Comparison of ENCODE assay signal across 7 mouse cellular contexts in genomic region chr14:32856681-32857328, GRCm38 (mm10). TPM values are rescaled to one million over a fixed set of nuclear protein-coding genes. Genes with fewer than 3 reads are reported as not detected.
DNase-seq lines count a peak whose midpoint lies in the region; ATAC-seq lines count a peak whose summit lies in the region.

Vstm4 (plus strand) TSS chr14:32856756.

- WGBS in forebrain, embryonic 10.5 days: under 1% methylated on average over 67 of the region's 68 CpGs
- under 1% methylated on average over 67 of the region's 68 CpGs for WGBS in heart, embryonic 13.5 days
- WGBS in kidney, embryonic 16.5 days: under 1% methylated on average over 42 of the region's 68 CpGs
- WGBS in liver, embryonic 13.5 days (ENCODE audit: insufficient replicate concordance): 3% methylated on average over 61 of the region's 68 CpGs
- under 1% methylated on average over 61 of the region's 68 CpGs for WGBS in neural tube, embryonic 15.5 days

- H3K9ac ChIP-seq in heart, embryonic 13.5 days: peak within 1 kb of the TSS; percentile 88
- peak within 1 kb of the TSS; percentile 74 for H3K9ac ChIP-seq in kidney, embryonic 16.5 days (replicated peaks; ENCODE audit: low read length)
- peak within 1 kb of the TSS; percentile 50 for H3K9ac ChIP-seq in liver, embryonic 13.5 days
- peak within 1 kb of the TSS; percentile 64 for H3K9ac ChIP-seq in neural tube, embryonic 15.5 days (replicated peaks)

- peaks cover 41% of the 10 kb centered on the region for H3K27me3 ChIP-seq in forebrain, embryonic 10.5 days (ENCODE audit: poor library complexity, severe bottlenecking)
- peaks cover 6% of the 10 kb centered on the region; the same call in 1 of the 2 replicates for H3K27me3 ChIP-seq in heart, embryonic 13.5 days (replicated peaks)
- H3K27me3 ChIP-seq in kidney, embryonic 16.5 days (ENCODE audit: insufficient read depth, low read length): peaks cover 12% of the 10 kb centered on the region; the same call in 1 of the 2 replicates
- H3K27me3 ChIP-seq in liver, embryonic 13.5 days: peaks cover 42% of the 10 kb centered on the region
- H3K27me3 ChIP-seq in neural tube, embryonic 15.5 days (replicated peaks): peaks cover 24% of the 10 kb centered on the region

- no peaks in the 10 kb centered on the region for H3K36me3 ChIP-seq in forebrain, embryonic 10.5 days (replicated peaks)
- no peaks in the 10 kb centered on the region for H3K36me3 ChIP-seq in heart, embryonic 13.5 days
- no peaks in the 10 kb centered on the region for H3K36me3 ChIP-seq in kidney, embryonic 16.5 days (ENCODE audit: insufficient read depth, low read length)
- H3K36me3 ChIP-seq in liver, embryonic 13.5 days: no peaks in the 10 kb centered on the region
- no peaks in the 10 kb centered on the region for H3K36me3 ChIP-seq in neural tube, embryonic 15.5 days

- H3K4me3 ChIP-seq in forebrain, embryonic 10.5 days: peak within 1 kb of the TSS; percentile 66
- peak within 1 kb of the TSS; percentile 71 for H3K4me3 ChIP-seq in heart, embryonic 13.5 days
- peak within 1 kb of the TSS; percentile 61 for H3K4me3 ChIP-seq in kidney, embryonic 16.5 days (ENCODE audit: low read length)
- H3K4me3 ChIP-seq in liver, embryonic 13.5 days (replicated peaks): peak within 1 kb of the TSS; percentile 52
- H3K4me3 ChIP-seq in neural tube, embryonic 15.5 days (replicated peaks): peak within 1 kb of the TSS; percentile 52

- peak within 1 kb of the TSS; percentile 81 for H3K4me2 ChIP-seq in heart, embryonic 13.5 days
- H3K4me2 ChIP-seq in kidney, embryonic 16.5 days (replicated peaks; ENCODE audit: low read depth, low read length): peak within 1 kb of the TSS; percentile 75
- peak within 1 kb of the TSS; percentile 58 for H3K4me2 ChIP-seq in liver, embryonic 13.5 days
- H3K4me2 ChIP-seq in neural tube, embryonic 15.5 days: peak within 1 kb of the TSS; percentile 96

- H3K4me1 ChIP-seq in forebrain, embryonic 10.5 days: peaks cover 32% of the 10 kb centered on the region
- peaks cover 51% of the 10 kb centered on the region for H3K4me1 ChIP-seq in heart, embryonic 13.5 days
- peaks cover 44% of the 10 kb centered on the region for H3K4me1 ChIP-seq in kidney, embryonic 16.5 days (ENCODE audit: insufficient read depth, low read length)
- peaks cover 4% of the 10 kb centered on the region; the same call in 1 of the 2 replicates for H3K4me1 ChIP-seq in liver, embryonic 13.5 days (replicated peaks)
- H3K4me1 ChIP-seq in neural tube, embryonic 15.5 days: peaks cover 35% of the 10 kb centered on the region

- peak within 1 kb of the TSS; percentile 83 for H3K27ac ChIP-seq in forebrain, embryonic 10.5 days
- H3K27ac ChIP-seq in heart, embryonic 13.5 days (replicated peaks): peak within 1 kb of the TSS; percentile 68
- peak within 1 kb of the TSS; percentile 73 for H3K27ac ChIP-seq in kidney, embryonic 16.5 days (ENCODE audit: low read length)
- no peak within 1 kb of the TSS for H3K27ac ChIP-seq in liver, embryonic 13.5 days
- peak within 1 kb of the TSS; percentile 66 for H3K27ac ChIP-seq in neural tube, embryonic 15.5 days (replicated peaks)

- ATAC-seq in heart, embryonic 13.5 days (ENCODE audit: extremely low read depth, insufficient number of reproducible peaks, low FRiP score, low TSS enrichment): peak; percentile 22; the same call in 1 of the 2 replicates
- ATAC-seq in kidney, embryonic 16.5 days (ENCODE audit: low FRiP score, low TSS enrichment): peak; percentile 82
- peak; percentile 59; the same call in 1 of the 2 replicates for ATAC-seq in liver, embryonic 13.5 days (ENCODE audit: low read depth)
- ATAC-seq in neural tube, embryonic 15.5 days (ENCODE audit: low FRiP score): peak; percentile 69

- H3K9me3 ChIP-seq in forebrain, embryonic 10.5 days: no peaks in the 10 kb centered on the region
- H3K9me3 ChIP-seq in heart, embryonic 13.5 days: no peaks in the 10 kb centered on the region
- H3K9me3 ChIP-seq in kidney, embryonic 16.5 days (ENCODE audit: low read length): no peaks in the 10 kb centered on the region
- no peaks in the 10 kb centered on the region for H3K9me3 ChIP-seq in liver, embryonic 13.5 days (replicated peaks)
- no peaks in the 10 kb centered on the region for H3K9me3 ChIP-seq in neural tube, embryonic 15.5 days (replicated peaks)

- DNase-seq in cerebellum, adult 11-12 months: peak; percentile 16
- peak; percentile 59 for DNase-seq in forebrain, embryonic 10.5 days (ENCODE audit: extremely low spot score, low spot score)
- no peak for DNase-seq in liver, embryonic 13.5 days
- DNase-seq in yolk sac, embryonic 10.5 days (ENCODE audit: low spot score): peak; percentile 58

RNA-seq across cellular contexts. Expression of gene Vstm4, which starts in this region (rescaled TPM):
- polyA plus RNA-seq in forebrain, embryonic 10.5 days (2016; fragmentation: Nextera tagmentation; extraction: Ambion mirVana): 1.5 and 2.1 TPM in 2 replicates
- polyA plus RNA-seq in heart, embryonic 13.5 days (2015; fragmentation: Nextera tagmentation; extraction: Ambion mirVana): 15.8 and 16.1 TPM in 2 replicates
- polyA plus RNA-seq in kidney, embryonic 16.5 days (2015; fragmentation: Nextera tagmentation; extraction: Ambion mirVana): 45.7 and 51.8 TPM in 2 replicates
- 4.1 and 4.2 TPM in 2 replicates for polyA plus RNA-seq in liver, embryonic 13.5 days (2015; fragmentation: Nextera tagmentation; extraction: Ambion mirVana)
- polyA plus RNA-seq in neural tube, embryonic 15.5 days (2015; fragmentation: Nextera tagmentation; extraction: Ambion mirVana): 12.3 and 14.1 TPM in 2 replicates

Comparison
In these comparisons a context has a peak if more than half of its experiments do, and no peak if none do; other contexts are left out.
1. ATAC-seq: peak in every context shown above with its lines; median percentile 82 in kidney, embryonic 16.5 days; 69 in neural tube, embryonic 15.5 days; 59 in liver, embryonic 13.5 days; 22 in heart, embryonic 13.5 days.